Mouse (Mus musculus) midbrain, embryonic 15.5 days (tissue): ENCODE results near the gene Cfl2. TPM values are rescaled to one million over a fixed set of nuclear protein-coding genes. Genes with fewer than 3 reads are reported as not detected.

Experiments used
- ATAC-seq: fragments of 200-750 bp; cut with Nextera tagmentation; replicated peaks from 2 replicates; pipeline ENCODE4 v1.8.0; 2017; ENCODE audit warnings: moderate TSS enrichment
- H3K27ac ChIP-seq: fragments of 300-500 bp; sonication (generic); 2 replicates; pipeline ENCODE4 v1.5.1; 2015; ENCODE audit warnings: mild to moderate bottlenecking, inconsistent platforms
- H3K27me3 ChIP-seq: fragments of 300-500 bp; sonication (generic); replicated peaks from 2 replicates; pipeline ENCODE4 v1.6.1; 2015; ENCODE audit warnings: inconsistent platforms
- H3K36me3 ChIP-seq: fragments of 300-500 bp; sonication (generic); replicated peaks from 2 replicates; pipeline ENCODE4 v1.6.1; 2015; ENCODE audit warnings: inconsistent platforms
- H3K4me1 ChIP-seq: fragments of 300-500 bp; sonication (generic); 2 replicates; pipeline ENCODE4 v1.6.1; 2015; ENCODE audit warnings: inconsistent platforms
- H3K4me2 ChIP-seq: fragments of 300-500 bp; sonication (generic); 2 replicates; pipeline ENCODE4 v1.6.1; 2015; ENCODE audit warnings: inconsistent platforms, mild to moderate bottlenecking, moderate library complexity
- H3K4me3 ChIP-seq: fragments of 300-500 bp; sonication (generic); 2 replicates; pipeline ENCODE4 v1.5.1; 2015; ENCODE audit warnings: mild to moderate bottlenecking, inconsistent platforms
- H3K9ac ChIP-seq: fragments of 300-500 bp; sonication (generic); 2 replicates; pipeline ENCODE4 v1.6.1; 2015; ENCODE audit warnings: mild to moderate bottlenecking, inconsistent platforms
- H3K9me3 ChIP-seq: fragments of 300-500 bp; sonication (generic); 2 replicates; pipeline ENCODE4 v1.6.1; 2016; ENCODE audit warnings: inconsistent platforms
- WGBS: fragments of 180-500 bp; shearing (Covaris S2); methylation state at CpG from one replicate; pipeline ENCODE4 v1.1.7; 2015; ENCODE audit warnings: mixed read lengths; 5-methylcytosine and 5-hydroxymethylcytosine counted together
- polyA plus RNA-seq: library from polyadenylated mRNA; unstranded; fragments of >200 nt; fragmentation: Nextera tagmentation; extraction: Ambion mirVana; gene quantifications from 2 replicates; pipeline ENCODE4 v1.2.1, GENCODE M21; 2015

The Cfl2 gene
- polyA plus RNA-seq, 1 experiment from 2014 or later = 276 TPM

DNA sequence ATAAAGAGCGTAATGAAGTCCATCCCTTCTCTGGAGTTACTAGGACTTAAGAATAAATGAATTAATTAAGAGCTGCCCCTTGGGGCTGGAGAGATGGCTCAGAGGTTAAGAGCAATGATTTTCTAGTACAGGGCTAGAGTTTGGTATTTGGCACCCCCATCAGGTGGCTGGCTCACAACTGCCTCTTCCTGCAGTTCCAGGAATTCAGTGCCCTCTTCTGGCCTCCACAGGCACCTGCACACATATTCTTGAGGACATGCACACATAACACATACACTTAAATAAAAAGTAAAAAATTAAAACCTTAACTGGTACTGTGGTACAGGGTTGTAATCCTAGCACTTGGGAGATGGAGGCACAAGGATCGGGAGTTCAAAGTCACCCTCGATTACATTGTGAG lies 37.5 kb downstream of the Cfl2 start:
- Histone ChIP-seq H3K4me1 (peaks cover 3% of the 10 kb centered on the region; the same call in 1 of the 2 replicates), H3K27ac (no peak overlapping the region), H3K9me3 (no peaks in the 10 kb centered on the region), H3K36me3 (no peaks in the 10 kb centered on the region), H3K4me3 (no peak overlapping the region), H3K27me3 (no peaks in the 10 kb centered on the region), H3K4me2 (no peak overlapping the region), H3K9ac (no peak overlapping the region)
- WGBS = 93% methylated on average over 3 of the region's 3 CpGs
- ATAC-seq = no peak

DNA sequence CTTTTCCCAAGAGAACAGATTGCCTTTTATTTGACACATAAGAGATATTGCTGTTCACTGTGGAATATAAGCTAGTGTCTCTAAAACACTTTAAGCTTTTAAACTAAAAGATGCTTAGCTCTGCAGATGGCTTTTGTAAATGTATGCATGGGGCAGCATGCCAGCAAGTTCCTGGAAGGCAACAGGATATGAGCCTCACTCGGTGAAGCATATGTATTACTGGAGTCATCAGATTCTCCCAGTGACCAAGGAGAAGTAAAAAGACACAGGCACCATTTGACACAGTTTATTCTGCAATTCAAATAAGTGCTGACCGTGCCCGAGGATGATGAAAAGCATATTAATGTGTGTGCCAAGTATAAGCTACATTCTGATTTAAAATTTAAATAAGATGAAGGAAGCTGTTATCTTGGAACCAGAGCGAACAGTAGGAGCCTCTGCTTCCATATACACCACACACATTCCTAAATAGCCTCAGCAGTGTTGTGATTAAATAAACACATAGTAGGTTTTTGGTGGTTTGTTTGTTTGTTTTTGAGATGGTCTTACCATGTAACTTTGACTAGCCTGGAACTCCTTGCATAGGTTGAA lies 39.7 kb downstream of the Cfl2 start:
- Histone ChIP-seq H3K9ac (no peak overlapping the region), H3K9me3 (no peaks in the 10 kb centered on the region), H3K4me2 (no peak overlapping the region), H3K27ac (0 out of 2 replicates have a peak overlapping the region, but pooled peaks have one; percentile 34), H3K27me3 (no peaks in the 10 kb centered on the region), H3K36me3 (no peaks in the 10 kb centered on the region), H3K4me1 (peaks cover 3% of the 10 kb centered on the region; the same call in 1 of the 2 replicates), H3K4me3 (no peak overlapping the region)
- no peak for ATAC-seq
- 15% methylated on average over 4 of the region's 4 CpGs for WGBS

DNA sequence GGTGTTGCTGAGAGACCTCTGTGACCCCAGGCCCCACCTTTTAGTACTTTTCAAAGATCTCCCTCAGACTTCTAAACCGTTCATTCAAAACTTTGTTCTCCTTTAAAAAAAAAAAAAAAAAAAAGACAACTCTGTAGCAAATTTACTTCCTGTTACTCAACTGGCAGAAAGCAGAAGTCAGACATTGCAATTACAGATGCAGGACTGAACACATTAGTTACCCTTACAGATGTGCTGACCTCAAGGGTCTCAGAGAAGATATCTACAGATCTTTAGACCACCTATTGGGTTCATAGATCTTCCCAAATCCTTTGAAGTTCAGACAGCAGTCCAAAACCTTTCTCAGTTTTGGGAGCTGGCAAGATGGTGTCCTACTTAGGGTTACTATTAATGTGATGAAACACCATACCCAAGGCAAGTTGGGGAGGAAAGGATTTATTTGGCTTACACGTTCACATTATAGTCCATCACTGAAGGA lies 42.0 kb downstream of the Cfl2 start:
- no peaks in the 10 kb centered on the region for H3K9me3 ChIP-seq
- H3K4me1 ChIP-seq = peaks cover 3% of the 10 kb centered on the region; the same call in 1 of the 2 replicates
- no peak overlapping the region for H3K4me3 ChIP-seq
- no peak overlapping the region for H3K27ac ChIP-seq
- H3K9ac ChIP-seq = no peak overlapping the region
- ATAC-seq = no peak
- WGBS = 49% methylated on average over 2 of the region's 2 CpGs
- H3K4me2 ChIP-seq = no peak overlapping the region
- H3K36me3 ChIP-seq = no peaks in the 10 kb centered on the region
- H3K27me3 ChIP-seq = no peaks in the 10 kb centered on the region

DNA sequence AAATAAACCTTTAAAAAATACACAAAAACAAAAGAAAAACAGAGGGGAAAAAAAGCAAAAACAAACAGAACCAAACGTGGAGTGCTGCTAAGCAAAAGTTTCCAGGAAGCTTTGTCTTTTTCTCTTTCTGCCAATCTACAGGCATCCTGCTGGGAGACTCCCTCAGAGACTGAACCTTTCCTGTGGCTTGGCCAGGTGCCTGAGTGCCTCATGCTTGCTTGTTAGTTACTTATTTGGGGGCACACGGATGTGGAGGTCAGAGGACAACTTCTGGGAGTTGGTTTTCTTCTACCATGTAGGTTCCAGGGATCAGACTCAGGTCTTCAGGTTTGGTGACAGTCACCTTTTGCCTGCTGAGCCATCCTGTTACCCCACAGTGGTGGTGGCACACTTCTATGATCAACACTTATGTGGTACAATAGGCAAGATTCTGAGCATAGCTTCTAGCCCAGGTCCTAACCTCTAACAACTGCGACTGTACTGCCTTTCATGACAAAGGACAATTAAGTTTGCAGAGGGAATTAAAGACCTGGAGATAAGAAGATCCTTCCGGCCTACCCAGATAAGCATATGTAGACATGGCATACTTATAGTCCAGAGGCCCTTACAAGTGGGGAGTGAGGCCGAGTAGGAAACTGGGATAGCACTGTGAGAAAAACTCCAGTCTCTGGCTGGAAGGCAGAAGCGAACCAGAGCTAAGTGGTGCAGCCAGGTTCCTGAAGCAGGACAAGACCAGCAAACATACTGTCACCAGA lies 43.3 kb downstream of the Cfl2 start:
- Histone ChIP-seq H3K36me3 (no peaks in the 10 kb centered on the region), H3K27me3 (no peaks in the 10 kb centered on the region), H3K4me2 (no peak overlapping the region), H3K4me3 (no peak overlapping the region), H3K9me3 (no peaks in the 10 kb centered on the region), H3K27ac (no peak overlapping the region), H3K9ac (no peak overlapping the region), H3K4me1 (peaks cover 3% of the 10 kb centered on the region; the same call in 1 of the 2 replicates)
- WGBS = 72% methylated on average over 6 of the region's 6 CpGs
- no peak for ATAC-seq

DNA sequence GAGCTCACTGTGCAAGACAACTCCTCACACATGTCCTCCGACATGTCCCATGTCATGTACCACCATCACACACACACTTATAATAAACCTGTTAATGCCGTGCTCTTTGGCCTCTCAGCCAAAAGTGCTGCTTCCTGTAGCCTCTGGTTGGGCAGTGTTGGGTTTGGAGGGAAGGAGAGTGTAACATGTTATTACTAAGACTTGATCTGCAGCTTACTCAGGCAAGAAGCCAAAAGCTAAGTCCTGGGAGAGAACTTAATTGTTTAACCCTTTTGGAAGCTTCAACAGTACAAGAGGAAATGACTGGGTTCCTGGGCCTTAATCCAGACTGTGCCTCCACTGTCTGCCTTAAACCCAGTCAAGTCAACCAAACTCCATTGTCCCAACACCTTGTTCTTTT lies 52.5 kb downstream of the Cfl2 start:
- Histone ChIP-seq H3K9ac (no peak overlapping the region), H3K4me2 (no peak overlapping the region), H3K36me3 (no peaks in the 10 kb centered on the region), H3K4me3 (no peak overlapping the region), H3K27me3 (no peaks in the 10 kb centered on the region), H3K4me1 (no peaks in the 10 kb centered on the region), H3K9me3 (no peaks in the 10 kb centered on the region), H3K27ac (no peak overlapping the region)
- ATAC-seq = no peak
- WGBS = 98% methylated on average over 2 of the region's 2 CpGs

Other genes with a start within 250 kb of the Cfl2 start
- 169 and 171 TPM in 2 replicates for gene Sptssa, start 206.3 kb downstream of the Cfl2 start, polyA plus RNA-seq
- gene Eapp, start 167.0 kb downstream of the Cfl2 start, polyA plus RNA-seq = 82.0 and 88.5 TPM in 2 replicates
- gene Snx6, start 67.2 kb downstream of the Cfl2 start, polyA plus RNA-seq = 132 and 139 TPM in 2 replicates
- not detected in 2 replicates for gene Gm20403, start 123.7 kb upstream of the Cfl2 start, polyA plus RNA-seq
- 6.6 and 8.0 TPM in 2 replicates for gene Baz1a, start 151.5 kb upstream of the Cfl2 start, polyA plus RNA-seq
- gene 2700097O09Rik, start 217.2 kb upstream of the Cfl2 start, polyA plus RNA-seq = 36.8 and 38.4 TPM in 2 replicates
- gene Srp54a, start 217.4 kb upstream of the Cfl2 start, polyA plus RNA-seq = 173 and 176 TPM in 2 replicates